Mouse (Mus musculus) CD4-positive, CD25-positive, alpha-beta regulatory T cell (primary cell): ENCODE measurements around the gene Gkap1. TPM values are rescaled to one million over a fixed set of nuclear protein-coding genes. Genes with fewer than 3 reads are reported as not detected.

Source experiments
- polyA plus RNA-seq: library from polyadenylated mRNA; unstranded; fragments of 100-300 nt; shearing (Covaris generic); gene quantifications from one replicate; pipeline ENCODE4 v1.2.1, GENCODE M21; 2017

Gene Gkap1
- polyA plus RNA-seq, result 0.53 TPM

DNA sequence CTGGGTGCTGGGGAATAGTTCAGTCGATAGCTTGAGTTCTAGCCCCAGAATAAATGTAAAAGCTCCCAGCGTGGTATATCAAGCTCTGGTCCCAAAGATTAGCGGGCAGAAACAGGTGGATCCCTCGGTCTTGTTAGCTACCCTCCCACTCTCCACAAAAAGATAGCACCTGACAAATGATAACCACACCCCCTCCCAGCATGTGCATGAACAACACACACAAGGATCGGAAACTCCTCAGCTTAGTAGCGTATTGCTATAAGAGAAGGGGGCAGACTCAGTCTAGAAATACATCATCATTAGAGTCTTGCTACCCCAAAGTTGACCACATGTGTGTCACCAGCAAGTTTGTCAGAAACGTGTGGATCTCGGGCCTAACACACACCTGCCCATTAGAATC is at the start of gene Gkap1:
Gene Gkap1, minus strand, starts transcription at position 101 of the 400 bp plus-strand sequence.

GRCm38 (mm10) chr13:58215592-58216341 is 59.7 kb downstream of the Gkap1 start, which contains the start of gene Ubqln1:
Gene Ubqln1, minus strand, starts transcription at chr13:58215653.

Other genes starting within 250 kb of the Gkap1 start
- gene Klhl3, start 162.1 kb downstream of the Gkap1 start, polyA plus RNA-seq, result 2.3 TPM
- gene Hnrnpa0, start 147.1 kb downstream of the Gkap1 start, polyA plus RNA-seq, result 76.4 TPM
- 159 TPM for gene Idnk, start 118.0 kb downstream of the Gkap1 start, polyA plus RNA-seq
- gene Ubqln1, start 60.0 kb downstream of the Gkap1 start, polyA plus RNA-seq, result 141 TPM
- not detected for gene Kif27, start 83.4 kb upstream of the Gkap1 start, polyA plus RNA-seq
- gene 2210016F16Rik, start 109.5 kb upstream of the Gkap1 start, polyA plus RNA-seq, result 52.1 TPM
- 39.6 TPM for gene Rmi1, start 126.5 kb upstream of the Gkap1 start, polyA plus RNA-seq
- 1,965 TPM for gene Hnrnpk, start 127.6 kb upstream of the Gkap1 start, polyA plus RNA-seq